Mouse (Mus musculus) gastrocnemius, postnatal 25 days (tissue): ENCODE results near the gene Hoxc9. TPM values are rescaled to one million over a fixed set of nuclear protein-coding genes. Genes with fewer than 3 reads are reported as not detected.

ENCODE experiments used
- DNase-seq: peaks from one replicate; pipeline ENCODE4 v3.0.0; 2022
- microRNA-seq, 2 experiments: library from miRNA; unstranded; fragments of <30 nt; microRNA quantifications; one replicate each; pipeline ENCODE4 v1.2.0; 2021; ENCODE audit warnings: borderline replicate concordance in 2 of 2
- total RNA-seq, 2 experiments: library from RNA; stranded (reverse); gene quantifications; 1 replicate in 1 of 2; 2 replicates in 1 of 2; pipeline ENCODE4 v1.2.3; 2021

The Hoxc9 gene
- total RNA-seq, 2 experiments from 2014 or later, result 4.6 to 6.5 TPM

DNA sequence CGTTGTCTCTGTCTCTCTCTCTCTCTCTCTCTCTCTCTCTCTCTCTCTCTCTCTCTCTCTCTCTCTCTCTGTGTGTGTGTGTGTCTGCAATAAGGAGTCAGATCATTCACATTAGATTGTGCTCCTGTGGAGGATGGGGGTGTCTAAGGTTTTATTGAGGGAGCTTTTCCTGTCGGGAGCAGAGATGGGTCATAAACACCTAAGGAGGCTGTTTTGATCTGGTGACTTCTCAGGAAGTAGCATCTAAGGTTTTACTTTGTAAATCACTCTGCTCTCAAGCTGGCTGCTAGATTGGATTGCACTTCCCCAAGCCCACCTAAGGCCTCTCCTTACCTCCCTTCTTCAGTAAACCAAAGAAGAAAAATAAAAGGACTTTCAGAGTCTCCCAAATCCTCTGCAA lies 47.9 kb downstream of the Hoxc9 start:
- no peak for DNase-seq

DNA sequence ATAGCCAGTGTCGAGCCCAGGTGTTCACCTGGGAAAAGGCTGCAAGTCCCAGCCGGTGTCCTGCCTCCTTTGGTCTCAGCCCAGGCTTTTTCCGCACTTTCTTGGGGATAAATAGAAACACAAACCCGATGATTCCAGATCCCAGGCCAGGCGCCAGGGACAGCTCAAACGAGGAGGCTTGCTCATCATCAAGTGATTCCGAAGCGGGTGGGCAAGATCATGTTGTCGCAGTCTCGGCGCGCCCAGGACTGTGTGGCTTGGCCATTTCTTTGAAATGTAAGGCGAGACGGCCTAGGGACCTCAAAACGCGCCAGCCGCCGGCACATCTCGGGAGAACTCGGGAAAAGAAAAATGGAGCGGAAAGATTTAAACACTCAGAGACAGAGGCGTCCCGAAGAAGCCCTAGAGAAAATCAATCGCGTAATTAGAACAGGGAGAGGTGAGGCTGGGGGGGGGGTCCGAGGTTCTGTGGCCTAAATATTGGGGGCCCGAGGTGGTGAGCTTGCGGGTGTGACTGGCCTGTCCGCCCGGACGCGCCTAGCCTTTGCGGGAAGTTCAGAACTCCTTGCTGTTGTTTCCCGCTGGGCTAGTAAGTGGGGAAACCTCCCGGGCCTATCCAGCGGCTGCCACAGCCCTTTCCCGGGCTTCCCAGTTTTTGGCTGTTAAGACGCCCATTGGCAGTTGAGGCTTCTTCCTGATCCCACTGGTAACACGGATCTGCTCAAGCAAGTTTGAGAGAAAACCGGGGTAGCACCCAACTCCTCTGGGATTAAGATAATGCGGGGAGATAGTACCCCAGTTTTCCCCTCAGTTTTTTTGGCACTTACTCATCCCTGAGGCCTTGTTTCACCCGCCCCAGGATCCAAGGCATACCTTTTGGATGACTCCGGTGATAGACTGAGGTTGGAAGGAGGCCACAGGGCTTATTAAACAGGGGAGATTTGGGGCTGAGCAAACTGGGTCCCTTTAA lies 51.3 kb downstream of the Hoxc9 start:
- peak; percentile 53 for DNase-seq

DNA sequence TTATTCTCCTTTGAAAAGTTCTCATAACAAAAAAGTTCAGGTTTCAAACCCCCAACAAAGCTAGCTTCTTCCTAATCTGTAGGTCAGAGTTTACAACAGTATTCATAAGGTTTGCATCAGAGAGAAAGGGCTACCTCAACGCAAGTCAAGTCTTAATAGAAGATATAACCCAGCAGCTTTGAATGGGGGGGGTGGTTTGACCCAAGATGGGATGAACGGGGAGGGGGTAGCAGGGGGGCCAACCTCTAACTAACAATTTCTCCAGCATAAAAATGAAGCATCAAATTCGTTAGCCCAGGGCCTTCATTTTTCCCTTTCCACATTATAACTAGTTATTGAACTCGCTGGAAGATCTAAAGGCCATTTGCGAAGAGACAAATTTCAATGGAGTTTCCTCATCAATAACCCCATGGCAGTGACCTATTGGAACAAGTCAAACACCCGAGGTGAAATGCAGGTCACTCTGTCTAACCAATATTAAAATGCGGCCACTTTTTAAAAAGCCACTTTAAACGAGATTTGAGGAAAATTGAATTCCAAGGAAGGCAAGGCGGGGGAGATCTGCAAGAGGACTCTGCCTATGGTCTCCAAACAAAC lies 52.8 kb downstream of the Hoxc9 start:
- DNase-seq, result no peak

- no peak for DNase-seq
Observed at GRCm38 (mm10) chr15:103030142-103030541, 53.9 kb downstream of the Hoxc9 start.

DNA sequence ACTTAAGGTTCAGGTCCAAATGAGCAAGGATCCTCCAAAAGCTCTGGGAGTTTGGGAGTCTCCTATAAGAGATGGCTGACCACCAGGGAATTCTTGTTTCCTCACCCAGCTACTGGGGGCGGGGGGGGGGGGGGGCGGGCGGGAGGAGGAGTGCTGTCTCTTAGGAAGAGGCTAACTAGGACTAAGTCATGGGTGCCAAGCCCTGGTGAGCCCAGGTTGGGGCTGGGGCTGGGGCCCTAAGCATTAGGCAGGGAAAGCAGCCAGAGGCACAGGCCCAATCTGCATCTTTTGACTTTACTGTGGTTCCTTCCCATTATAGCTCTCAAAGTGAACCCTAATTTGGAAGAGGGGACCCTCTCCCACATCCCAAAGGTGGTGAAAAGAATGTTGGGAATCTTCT lies 55.9 kb downstream of the Hoxc9 start:
- DNase-seq, result no peak

DNA sequence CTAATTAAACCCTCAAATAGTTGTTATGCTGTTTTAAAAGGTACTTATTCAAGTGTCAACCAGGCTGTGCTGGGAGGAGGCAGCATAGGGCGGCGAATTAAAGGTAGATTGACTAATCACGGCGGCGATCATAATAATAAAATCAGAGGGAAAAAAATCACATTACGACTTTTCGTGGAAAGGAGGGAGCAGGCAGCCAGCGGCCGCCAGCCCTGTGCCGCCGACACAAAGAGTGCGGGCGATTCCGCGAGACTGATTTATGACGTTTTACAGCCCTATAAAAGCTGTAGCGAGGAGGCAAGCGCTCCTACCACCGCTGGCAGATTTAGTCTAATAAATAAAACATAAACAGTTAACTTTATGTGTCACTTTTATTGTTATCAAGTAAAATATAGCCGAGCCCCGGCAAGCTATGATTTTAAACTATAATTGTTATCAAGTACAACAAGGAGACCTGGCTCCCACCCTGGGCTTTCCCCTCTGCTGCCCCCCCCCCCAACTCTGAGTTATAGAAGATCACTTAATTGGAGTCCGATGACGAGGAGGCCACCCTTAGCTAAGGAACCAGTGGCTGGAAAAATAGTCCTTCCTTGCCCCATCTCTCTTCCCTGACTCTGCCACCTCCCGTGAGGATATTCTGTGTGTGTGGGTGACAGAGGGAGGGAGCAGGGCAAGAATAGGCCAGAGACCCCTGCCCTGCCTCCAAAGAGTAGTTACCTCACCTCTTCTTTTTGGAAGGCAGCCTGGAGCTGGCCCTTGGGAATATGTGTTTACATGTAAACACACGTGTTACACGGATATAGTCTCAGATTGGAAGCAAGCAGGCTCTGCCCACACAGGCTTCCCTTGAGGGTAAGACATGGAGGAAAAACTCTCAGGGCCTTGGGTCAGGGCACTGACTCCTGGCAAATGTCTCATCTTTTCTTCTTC lies 56.7 kb downstream of the Hoxc9 start:
- DNase-seq, result no peak

DNA sequence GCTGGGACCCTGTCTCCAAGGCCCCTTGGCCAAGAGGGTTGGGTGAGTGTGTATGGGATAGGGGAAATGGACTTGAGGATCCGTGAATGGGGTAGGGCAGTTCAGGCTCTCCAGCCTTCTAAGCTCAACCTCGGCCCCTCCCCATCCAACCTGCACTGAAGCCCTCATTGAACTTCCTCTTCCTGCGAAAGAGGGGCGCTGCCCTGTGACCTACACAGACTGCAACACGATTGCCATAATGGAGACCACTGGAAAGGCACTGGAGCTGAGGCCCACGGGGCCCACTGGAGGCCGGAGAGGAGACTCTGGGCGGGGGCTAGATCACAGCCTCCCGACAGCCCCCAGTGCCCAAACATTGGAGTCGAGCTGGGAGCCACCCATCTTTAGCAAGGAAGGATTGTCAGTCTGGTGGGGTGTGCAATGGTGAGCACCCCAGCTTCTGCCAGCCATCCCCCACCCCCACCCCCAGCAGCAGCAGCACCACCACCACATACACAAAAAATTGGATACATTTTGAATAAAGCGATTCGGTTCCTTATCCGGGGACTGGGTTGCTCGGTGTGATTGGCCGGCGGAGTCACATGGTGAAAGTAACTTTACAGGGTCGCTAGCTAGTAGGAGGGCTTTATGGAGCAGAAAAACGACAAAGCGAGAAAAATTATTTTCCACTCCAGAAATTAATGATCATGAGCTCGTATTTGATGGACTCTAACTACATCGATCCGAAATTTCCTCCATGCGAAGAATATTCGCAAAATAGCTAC lies 58.0 kb downstream of the Hoxc9 start:
- DNase-seq, result no peak

Small RNAs within 50 kb of the gene (microRNA-seq; reads per million reads assigned to microRNA genes)
- gene Mir196a-2, result 1,625 to 1,952 reads per million in 2 experiments
- gene Mir615, result 219 to 370 reads per million in 2 experiments

Other genes starting within 250 kb of the Hoxc9 start
- not detected for gene Hoxc13, start 55.3 kb upstream of the Hoxc9 start, total RNA-seq
- gene Hoxc12, start 39.7 kb upstream of the Hoxc9 start, total RNA-seq, result not detected
- 1 to 10 TPM; 6.2 to 7.2 TPM for gene Hoxc11, start 22.0 kb upstream of the Hoxc9 start, total RNA-seq
- 10 to 100 TPM; 61.5 to 69.5 TPM for gene Hoxc10, start 9.6 kb upstream of the Hoxc9 start, total RNA-seq
- gene Hoxc5, start 9.0 kb upstream of the Hoxc9 start, total RNA-seq, result 1 to 10 TPM; 1.6 to 1.8 TPM
- 1 to 10 TPM; 1.3 to 1.6 TPM for gene Hoxc8, start 14.2 kb downstream of the Hoxc9 start, total RNA-seq
- 1 to 10 TPM; 5.3 to 8.1 TPM for gene Hoxc6, start 21.8 kb downstream of the Hoxc9 start, total RNA-seq
- 1 to 10 TPM; 3.8 to 4.1 TPM for gene Hoxc4, start 42.5 kb downstream of the Hoxc9 start, total RNA-seq
- gene Smug1, start 190.7 kb downstream of the Hoxc9 start, total RNA-seq, result 10 to 100 TPM in 1 of 2 experiments, 1 to 10 TPM in 1; 9.4 to 11.7 TPM